Mouse (Mus musculus): ENCODE data around the gene Thrb. TPM values are rescaled to one million over a fixed set of nuclear protein-coding genes. Genes with fewer than 3 reads are reported as not detected.

The Thrb gene
- polyA plus RNA-seq, 1 experiment, result 0.13 TPM

- Histone ChIP-seq H3K4me3 (ENCODE audit: low read depth, low read length) (no peak overlapping the region), H3K9me3 (replicated peaks; ENCODE audit: control insufficient read depth, insufficient read depth, low read length, poor library complexity, severe bottlenecking) (no peaks in the 10 kb centered on the region), H3K4me1 (ENCODE audit: control insufficient read depth, insufficient read depth, low read length) (no peaks in the 10 kb centered on the region), H3K36me3 (ENCODE audit: control insufficient read depth, insufficient read depth, low read length, poor library complexity, severe bottlenecking) (no peaks in the 10 kb centered on the region), H3K9ac (ENCODE audit: low read depth, poor library complexity, severe bottlenecking) (no peak overlapping the region), H3K27me3 (ENCODE audit: control insufficient read depth, insufficient read depth, low read length, poor library complexity, severe bottlenecking) (no peaks in the 10 kb centered on the region), H3K27ac (ENCODE audit: insufficient read depth, low read length) (no peak overlapping the region)
- TF ChIP-seq CTCF (IDR thresholded peaks at IDR 0.05; ENCODE audit: low read depth, low read length) (no peak), EP300 (IDR thresholded peaks at IDR 0.05; ENCODE audit: insufficient read depth, low read depth, low read length) (no peak), POLR2A (IDR thresholded peaks at IDR 0.05; ENCODE audit: insufficient read depth, low read length) (no peak)
These were observed 167.3 kb downstream of the Thrb start for GRCm38 (mm10) chr14:17827401-17827800.

GRCm38 (mm10) chr14:17835738-17836137 is 175.7 kb downstream of the Thrb start:
- no peaks in the 10 kb centered on the region for H3K9me3 ChIP-seq (replicated peaks; ENCODE audit: control insufficient read depth, insufficient read depth, low read length, poor library complexity, severe bottlenecking)
- no peak overlapping the region for H3K9ac ChIP-seq (ENCODE audit: low read depth, poor library complexity, severe bottlenecking)
- TF ChIP-seq CTCF (IDR thresholded peaks at IDR 0.05; ENCODE audit: low read depth, low read length) (no peak), EP300 (IDR thresholded peaks at IDR 0.05; ENCODE audit: insufficient read depth, low read depth, low read length) (no peak), POLR2A (IDR thresholded peaks at IDR 0.05; ENCODE audit: insufficient read depth, low read length) (no peak)
- no peak overlapping the region for H3K27ac ChIP-seq (ENCODE audit: insufficient read depth, low read length)
- no peaks in the 10 kb centered on the region for H3K4me1 ChIP-seq (ENCODE audit: control insufficient read depth, insufficient read depth, low read length)
- H3K27me3 ChIP-seq (ENCODE audit: control insufficient read depth, insufficient read depth, low read length, poor library complexity, severe bottlenecking), result no peaks in the 10 kb centered on the region
- no peaks in the 10 kb centered on the region for H3K36me3 ChIP-seq (ENCODE audit: control insufficient read depth, insufficient read depth, low read length, poor library complexity, severe bottlenecking)
- H3K4me3 ChIP-seq (ENCODE audit: low read depth, low read length), result no peak overlapping the region

- no peak overlapping the region for H3K9ac ChIP-seq (ENCODE audit: low read depth, poor library complexity, severe bottlenecking)
- no peaks in the 10 kb centered on the region for H3K27me3 ChIP-seq (ENCODE audit: control insufficient read depth, insufficient read depth, low read length, poor library complexity, severe bottlenecking)
- H3K27ac ChIP-seq (ENCODE audit: insufficient read depth, low read length), result no peak overlapping the region
- TF ChIP-seq POLR2A (IDR thresholded peaks at IDR 0.05; ENCODE audit: insufficient read depth, low read length) (no peak), CTCF (IDR thresholded peaks at IDR 0.05; ENCODE audit: low read depth, low read length) (no peak), EP300 (IDR thresholded peaks at IDR 0.05; ENCODE audit: insufficient read depth, low read depth, low read length) (no peak)
- no peaks in the 10 kb centered on the region for H3K36me3 ChIP-seq (ENCODE audit: control insufficient read depth, insufficient read depth, low read length, poor library complexity, severe bottlenecking)
- no peak overlapping the region for H3K4me3 ChIP-seq (ENCODE audit: low read depth, low read length)
- H3K9me3 ChIP-seq (replicated peaks; ENCODE audit: control insufficient read depth, insufficient read depth, low read length, poor library complexity, severe bottlenecking), result no peaks in the 10 kb centered on the region
- H3K4me1 ChIP-seq (ENCODE audit: control insufficient read depth, insufficient read depth, low read length), result no peaks in the 10 kb centered on the region
These were observed 176.7 kb downstream of the Thrb start for GRCm38 (mm10) chr14:17836766-17837165.

GRCm38 (mm10) chr14:17845003-17845697 is 185.1 kb downstream of the Thrb start:
- TF ChIP-seq EP300 (IDR thresholded peaks at IDR 0.05; ENCODE audit: insufficient read depth, low read depth, low read length) (no peak), CTCF (IDR thresholded peaks at IDR 0.05; ENCODE audit: low read depth, low read length) (no peak), POLR2A (IDR thresholded peaks at IDR 0.05; ENCODE audit: insufficient read depth, low read length) (no peak)
- no peak overlapping the region for H3K9ac ChIP-seq (ENCODE audit: low read depth, poor library complexity, severe bottlenecking)
- no peaks in the 10 kb centered on the region for H3K27me3 ChIP-seq (ENCODE audit: control insufficient read depth, insufficient read depth, low read length, poor library complexity, severe bottlenecking)

GRCm38 (mm10) chr14:17845871-17846270 is 185.8 kb downstream of the Thrb start:
- no peak for TF ChIP-seq POLR2A (IDR thresholded peaks at IDR 0.05; ENCODE audit: insufficient read depth, low read length)
- no peak for TF ChIP-seq EP300 (IDR thresholded peaks at IDR 0.05; ENCODE audit: insufficient read depth, low read depth, low read length)
- no peak for TF ChIP-seq CTCF (IDR thresholded peaks at IDR 0.05; ENCODE audit: low read depth, low read length)

More at GRCm38 (mm10) chr14:17845003-17845697, 185.1 kb downstream of the Thrb start:
- no peak overlapping the region for H3K27ac ChIP-seq (ENCODE audit: insufficient read depth, low read length)
- no peak overlapping the region for H3K4me3 ChIP-seq (ENCODE audit: low read depth, low read length)
- H3K4me1 ChIP-seq (ENCODE audit: control insufficient read depth, insufficient read depth, low read length), result no peaks in the 10 kb centered on the region
- no peaks in the 10 kb centered on the region for H3K9me3 ChIP-seq (replicated peaks; ENCODE audit: control insufficient read depth, insufficient read depth, low read length, poor library complexity, severe bottlenecking)
- no peaks in the 10 kb centered on the region for H3K36me3 ChIP-seq (ENCODE audit: control insufficient read depth, insufficient read depth, low read length, poor library complexity, severe bottlenecking)

GRCm38 (mm10) chr14:17846700-17847099 is 186.6 kb downstream of the Thrb start:
- H3K27ac ChIP-seq (ENCODE audit: insufficient read depth, low read length), result no peak overlapping the region
- no peak overlapping the region for H3K9ac ChIP-seq (ENCODE audit: low read depth, poor library complexity, severe bottlenecking)
- no peak overlapping the region for H3K4me3 ChIP-seq (ENCODE audit: low read depth, low read length)
- H3K27me3 ChIP-seq (ENCODE audit: control insufficient read depth, insufficient read depth, low read length, poor library complexity, severe bottlenecking), result no peaks in the 10 kb centered on the region
- H3K36me3 ChIP-seq (ENCODE audit: control insufficient read depth, insufficient read depth, low read length, poor library complexity, severe bottlenecking), result no peaks in the 10 kb centered on the region
- TF ChIP-seq EP300 (IDR thresholded peaks at IDR 0.05; ENCODE audit: insufficient read depth, low read depth, low read length) (no peak), POLR2A (IDR thresholded peaks at IDR 0.05; ENCODE audit: insufficient read depth, low read length) (no peak), CTCF (IDR thresholded peaks at IDR 0.05; ENCODE audit: low read depth, low read length) (no peak)
- H3K4me1 ChIP-seq (ENCODE audit: control insufficient read depth, insufficient read depth, low read length), result no peaks in the 10 kb centered on the region
- no peaks in the 10 kb centered on the region for H3K9me3 ChIP-seq (replicated peaks; ENCODE audit: control insufficient read depth, insufficient read depth, low read length, poor library complexity, severe bottlenecking)

More at GRCm38 (mm10) chr14:17845871-17846270, 185.8 kb downstream of the Thrb start:
- Histone ChIP-seq H3K9me3 (replicated peaks; ENCODE audit: control insufficient read depth, insufficient read depth, low read length, poor library complexity, severe bottlenecking) (no peaks in the 10 kb centered on the region), H3K27ac (ENCODE audit: insufficient read depth, low read length) (no peak overlapping the region), H3K27me3 (ENCODE audit: control insufficient read depth, insufficient read depth, low read length, poor library complexity, severe bottlenecking) (no peaks in the 10 kb centered on the region), H3K4me3 (ENCODE audit: low read depth, low read length) (no peak overlapping the region), H3K9ac (ENCODE audit: low read depth, poor library complexity, severe bottlenecking) (no peak overlapping the region), H3K4me1 (ENCODE audit: control insufficient read depth, insufficient read depth, low read length) (no peaks in the 10 kb centered on the region), H3K36me3 (ENCODE audit: control insufficient read depth, insufficient read depth, low read length, poor library complexity, severe bottlenecking) (no peaks in the 10 kb centered on the region)
